Mouse (Mus musculus) lung, postnatal 0 days (tissue): ENCODE results near the gene Topbp1.

Experiments
- CTCF ChIP-seq: IDR thresholded peaks from 2 replicates; pipeline ENCODE4 v1.5.1; 2016; ENCODE audit warnings: antibody characterized with exemption, mild to moderate bottlenecking
- EP300 ChIP-seq: IDR thresholded peaks from 2 replicates; pipeline ENCODE4 v1.6.1; 2016; ENCODE audit warnings: antibody characterized with exemption, mild to moderate bottlenecking, control low read depth

- TF ChIP-seq CTCF (no peak), EP300 (no peak)
These were observed 42.0 kb downstream of the Topbp1 start for GRCm38 (mm10) chr9:103347045-103347444.
